Mouse (Mus musculus) testis, adult 2 months (tissue): ENCODE results near the gene Pex11g. TPM values are rescaled to one million over a fixed set of nuclear protein-coding genes. Genes with fewer than 3 reads are reported as not detected.

Source experiments
- H3K27ac ChIP-seq: fragments of 200-500 bp; 2 replicates; pipeline ENCODE4 v1.5.1; 2012; ENCODE audit warnings: low read depth, low read length; ENCODE audit not compliant: control insufficient read depth, insufficient read depth
- H3K27me3 ChIP-seq: fragments of 200-500 bp; 2 replicates; pipeline ENCODE4 v1.6.1; 2012; ENCODE audit warnings: mild to moderate bottlenecking, low read length, moderate library complexity; ENCODE audit not compliant: control insufficient read depth, insufficient read depth
- H3K36me3 ChIP-seq: fragments of 200-500 bp; 2 replicates; pipeline ENCODE4 v1.6.1; 2012; ENCODE audit warnings: mild to moderate bottlenecking, low read length; ENCODE audit not compliant: control insufficient read depth, insufficient read depth
- H3K4me1 ChIP-seq: fragments of 200-500 bp; 2 replicates; pipeline ENCODE4 v1.6.1; 2012; ENCODE audit warnings: low read length; ENCODE audit not compliant: control insufficient read depth, insufficient read depth
- H3K4me3 ChIP-seq: fragments of 200-500 bp; 2 replicates; pipeline ENCODE4 v1.5.1; 2012; ENCODE audit warnings: low read depth, mild to moderate bottlenecking, low read length, moderate library complexity, mixed read lengths; ENCODE audit not compliant: control insufficient read depth
- CTCF ChIP-seq: fragments of 200-500 bp; IDR thresholded peaks from 2 replicates; pipeline ENCODE4 v1.5.1; 2012; ENCODE audit warnings: low read depth, mild to moderate bottlenecking, inconsistent platforms, low read length, moderate library complexity; ENCODE audit not compliant: control insufficient read depth, insufficient read depth, insufficient replicate concordance
- POLR2A ChIP-seq: fragments of 200-500 bp; IDR thresholded peaks from 2 replicates; pipeline ENCODE4 v1.6.1; 2012; ENCODE audit warnings: low read depth, mild to moderate bottlenecking, inconsistent platforms, low read length, moderate library complexity; ENCODE audit not compliant: control insufficient read depth
- polyA plus RNA-seq: library from polyadenylated mRNA; depleted of rRNA; stranded (reverse); fragments of >200 nt; gene quantifications from 2 replicates; pipeline ENCODE4 v1.2.3, GENCODE M21; 2012; rRNA removed

Pex11g gene
- polyA plus RNA-seq, 1 experiment, result 47.9 TPM

DNA sequence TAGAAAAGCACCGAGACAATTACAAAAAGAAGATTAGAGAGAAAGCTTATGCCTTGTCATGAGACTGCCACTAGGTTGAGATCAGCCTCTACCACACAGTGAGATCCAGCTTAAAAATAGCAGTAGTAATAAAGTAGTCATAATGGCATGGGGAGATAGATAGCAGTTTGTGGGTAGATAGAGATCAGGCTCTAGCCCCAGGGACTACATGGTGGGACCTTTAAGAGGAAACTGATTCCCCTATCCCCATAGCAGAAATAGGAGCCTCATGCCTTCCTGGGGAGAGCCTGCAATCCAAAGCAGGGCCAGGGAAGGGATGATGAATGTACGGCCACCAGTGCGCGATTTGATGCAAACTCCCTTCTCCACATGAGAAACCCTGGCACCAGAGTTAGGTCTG lies 52.2 kb downstream of the Pex11g start:
- H3K4me3 ChIP-seq, result no peak overlapping the region
- H3K27me3 ChIP-seq, result no peaks in the 10 kb centered on the region
- H3K27ac ChIP-seq, result no peak overlapping the region
- H3K36me3 ChIP-seq, result no peaks in the 10 kb centered on the region
- TF ChIP-seq CTCF (no peak), POLR2A (no peak)
- peaks cover 5% of the 10 kb centered on the region; the same call in 1 of the 2 replicates for H3K4me1 ChIP-seq

DNA sequence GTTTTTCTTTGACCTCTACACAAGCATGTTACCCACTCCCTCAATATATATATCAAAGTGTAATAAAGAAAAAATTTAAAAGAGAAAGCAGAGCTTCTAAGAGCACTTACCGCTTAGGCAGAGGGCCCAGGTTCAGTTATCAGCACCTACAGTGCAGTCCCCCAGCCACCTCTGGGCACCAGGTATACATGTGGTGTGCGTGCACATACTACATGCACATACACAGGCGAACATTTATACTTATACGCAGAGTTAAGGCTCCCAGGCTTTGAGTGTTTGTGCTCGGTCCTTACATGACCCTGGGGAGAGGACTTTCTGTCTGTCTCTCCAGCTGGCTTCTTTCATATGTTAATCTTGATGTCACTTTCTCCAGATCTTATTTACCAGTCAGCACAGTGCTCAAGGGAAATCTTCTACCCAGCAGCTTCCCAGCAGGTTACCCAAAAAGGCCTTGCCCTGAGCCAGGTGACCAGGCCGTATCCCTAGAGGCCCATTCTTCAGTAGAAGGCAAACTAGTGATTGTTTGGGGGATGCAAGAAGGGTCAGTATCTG lies 52.8 kb downstream of the Pex11g start:
- Histone ChIP-seq H3K27ac (no peak overlapping the region), H3K4me3 (no peak overlapping the region), H3K27me3 (no peaks in the 10 kb centered on the region), H3K36me3 (no peaks in the 10 kb centered on the region), H3K4me1 (peaks cover 5% of the 10 kb centered on the region; the same call in 1 of the 2 replicates)
- TF ChIP-seq CTCF (no peak), POLR2A (no peak)

DNA sequence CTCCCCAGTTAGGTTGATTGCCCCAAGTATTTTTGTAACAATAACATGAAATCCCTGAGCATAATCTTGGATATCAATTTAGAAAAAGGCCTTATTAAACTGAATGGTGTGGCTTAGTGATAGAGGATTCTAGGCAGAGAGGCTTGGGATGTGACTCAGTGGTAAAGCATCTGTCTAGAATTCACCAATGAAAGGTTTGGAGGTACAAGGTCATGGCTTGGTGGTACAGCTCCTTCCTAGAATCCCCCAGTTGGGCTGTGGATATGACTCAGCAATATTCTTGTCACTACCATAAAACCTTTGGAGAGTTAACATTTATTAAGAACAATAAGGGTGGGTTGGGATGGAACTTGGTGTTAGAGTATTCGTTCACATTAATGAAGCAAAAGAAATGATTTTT lies 54.7 kb downstream of the Pex11g start:
- Histone ChIP-seq H3K27ac (no peak overlapping the region), H3K4me1 (peaks cover 5% of the 10 kb centered on the region; the same call in 1 of the 2 replicates)

DNA sequence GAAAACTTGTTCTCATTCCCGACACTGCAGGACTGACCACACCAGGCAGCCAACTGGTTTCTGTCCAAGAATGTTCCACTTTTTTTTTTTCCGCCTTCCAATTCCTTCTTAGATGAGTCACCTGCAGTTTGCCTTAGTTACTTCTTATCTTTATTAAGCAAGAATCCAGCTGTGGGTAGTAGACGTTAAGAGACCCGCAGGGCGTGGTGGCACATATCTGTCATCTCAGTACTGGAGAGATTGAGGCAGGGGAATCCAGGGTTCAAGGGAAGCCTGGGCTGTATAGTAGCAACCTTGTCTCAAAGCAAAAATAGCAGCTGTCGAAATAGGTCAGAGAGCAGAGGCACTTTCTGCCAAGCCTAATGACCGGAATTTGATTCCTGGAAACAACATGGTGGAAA lies 55.6 kb downstream of the Pex11g start:
- no peak overlapping the region for H3K4me3 ChIP-seq
- no peak overlapping the region for H3K27ac ChIP-seq
- TF ChIP-seq POLR2A (no peak), CTCF (no peak)
- H3K36me3 ChIP-seq, result no peaks in the 10 kb centered on the region
- H3K27me3 ChIP-seq, result no peaks in the 10 kb centered on the region
- peaks cover 5% of the 10 kb centered on the region; the same call in 1 of the 2 replicates for H3K4me1 ChIP-seq

More for the DNA sequence above, 54.7 kb downstream of the Pex11g start:
- Histone ChIP-seq H3K36me3 (no peaks in the 10 kb centered on the region), H3K27me3 (no peaks in the 10 kb centered on the region), H3K4me3 (no peak overlapping the region)
- no peak for TF ChIP-seq CTCF
- TF ChIP-seq POLR2A, result no peak

DNA sequence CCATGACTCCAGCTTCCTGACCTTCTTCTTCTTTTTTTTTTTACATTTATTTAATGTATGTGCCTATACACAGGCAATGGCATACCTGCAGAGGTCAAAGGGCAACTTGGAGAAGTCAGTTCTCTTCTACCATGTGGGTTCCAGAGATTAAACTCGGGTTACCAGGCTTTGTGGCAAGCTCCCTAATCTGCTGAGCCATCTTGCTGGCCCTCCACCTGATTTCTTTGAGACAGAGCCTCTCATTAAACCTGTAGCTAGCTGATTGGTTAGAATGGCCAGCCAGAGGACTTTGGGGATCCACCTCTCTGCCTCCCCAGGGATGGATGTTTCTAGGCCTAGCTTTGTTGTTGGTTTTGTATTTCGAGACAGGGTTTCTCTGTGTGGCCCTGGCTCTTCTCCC lies 56.4 kb downstream of the Pex11g start:
- TF ChIP-seq CTCF, result no peak
- no peak for TF ChIP-seq POLR2A
- no peak overlapping the region for H3K27ac ChIP-seq

DNA sequence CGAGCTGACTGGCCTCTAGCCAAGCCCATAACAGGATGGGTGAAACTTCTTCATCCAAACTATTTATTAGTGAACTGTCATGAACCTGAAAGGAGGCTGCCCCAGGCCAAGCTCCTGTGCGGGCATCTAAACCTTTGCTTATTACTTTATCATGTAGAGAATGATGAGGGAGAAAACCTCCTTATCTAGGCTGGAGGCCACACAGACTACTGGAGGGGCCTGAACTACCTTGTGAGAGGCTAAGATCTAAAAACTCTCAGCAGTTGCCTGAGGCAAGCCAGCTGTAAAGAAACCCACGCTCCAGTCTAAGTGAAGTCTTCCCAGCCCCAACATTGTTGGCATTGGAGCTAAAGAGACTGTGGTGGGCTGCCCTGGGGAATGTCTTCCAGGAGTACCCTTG lies 60.1 kb downstream of the Pex11g start:
- Histone ChIP-seq H3K36me3 (no peaks in the 10 kb centered on the region), H3K27ac (no peak overlapping the region), H3K27me3 (no peaks in the 10 kb centered on the region), H3K4me1 (peaks cover 5% of the 10 kb centered on the region; the same call in 1 of the 2 replicates), H3K4me3 (no peak overlapping the region)
- TF ChIP-seq CTCF (no peak), POLR2A (no peak)

More for the DNA sequence above, 56.4 kb downstream of the Pex11g start:
- Histone ChIP-seq H3K36me3 (no peaks in the 10 kb centered on the region), H3K27me3 (no peaks in the 10 kb centered on the region), H3K4me3 (no peak overlapping the region), H3K4me1 (peaks cover 5% of the 10 kb centered on the region; the same call in 1 of the 2 replicates)

Other genes starting within 250 kb of the Pex11g start
- 5.2 and 5.8 TPM in 2 replicates for gene Insr, start 188.1 kb downstream of the Pex11g start, polyA plus RNA-seq
- gene A430078G23Rik, start 114.3 kb downstream of the Pex11g start, polyA plus RNA-seq, result 0.13 and 0.46 TPM in 2 replicates
- 6.7 and 8.2 TPM in 2 replicates for gene Arhgef18, start 74.7 kb downstream of the Pex11g start, polyA plus RNA-seq
- 72.2 and 114 TPM in 2 replicates for gene Tex45, start 3.2 kb upstream of the Pex11g start, polyA plus RNA-seq
- 3.8 and 3.9 TPM in 2 replicates for gene Zfp358, start 25.5 kb upstream of the Pex11g start, polyA plus RNA-seq
- gene Mcoln1, start 32.8 kb upstream of the Pex11g start, polyA plus RNA-seq, result 39.7 and 46.5 TPM in 2 replicates
- 12.4 and 17.8 TPM in 2 replicates for gene Pnpla6, start 47.7 kb upstream of the Pex11g start, polyA plus RNA-seq
- gene C330021F23Rik, start 100.3 kb upstream of the Pex11g start, polyA plus RNA-seq, result 0.14 TPM in 1 of 2 replicates, not detected in the other
- gene Camsap3, start 119.6 kb upstream of the Pex11g start, polyA plus RNA-seq, result 28.7 and 34.4 TPM in 2 replicates
- gene Xab2, start 153.6 kb upstream of the Pex11g start, polyA plus RNA-seq, result 58.6 and 65.9 TPM in 2 replicates
- 23.6 and 31.5 TPM in 2 replicates for gene Pet100, start 153.9 kb upstream of the Pex11g start, polyA plus RNA-seq
- not detected in 2 replicates for gene Pcp2, start 157.9 kb upstream of the Pex11g start, polyA plus RNA-seq
- gene Stxbp2, start 163.3 kb upstream of the Pex11g start, polyA plus RNA-seq, result 81.4 and 134 TPM in 2 replicates
- gene Retn, start 188.1 kb upstream of the Pex11g start, polyA plus RNA-seq, result 3.7 and 6.3 TPM in 2 replicates
- 0.06 and 0.44 TPM in 2 replicates for gene Mcemp1, start 198.1 kb upstream of the Pex11g start, polyA plus RNA-seq
- 0.45 and 0.59 TPM in 2 replicates for gene Fcor, start 204.7 kb upstream of the Pex11g start, polyA plus RNA-seq
- 13.6 TPM in 2 replicates for gene Trappc5, start 208.6 kb upstream of the Pex11g start, polyA plus RNA-seq
- 0.12 and 0.23 TPM in 2 replicates for gene Fcer2a, start 226.5 kb upstream of the Pex11g start, polyA plus RNA-seq